Mouse (Mus musculus) CH12.LX (cell line): ENCODE data around the gene Mras. TPM values are rescaled to one million over a fixed set of nuclear protein-coding genes. Genes with fewer than 3 reads are reported as not detected.

ENCODE experiments used
- DNase-seq: peaks from one replicate; pipeline ENCODE4 v3.0.0-alpha.2; 2013; ENCODE audit errors: extremely low read depth
- H3K27ac ChIP-seq: 2 replicates; pipeline ENCODE4 v1.5.1; 2012; ENCODE audit warnings: low read depth, mild to moderate bottlenecking, control low read depth, moderate library complexity; ENCODE audit not compliant: insufficient read depth
- H3K27me3 ChIP-seq: replicated peaks from 2 replicates; pipeline ENCODE3; 2012; ENCODE audit warnings: inconsistent platforms
- H3K36me3 ChIP-seq, 2 experiments: replicated peaks in 1 of 2; 2 replicates each; pipeline versions ENCODE3 to v1.6.1; 2012; ENCODE audit warnings: inconsistent platforms in 1 of 2, low read length in 1 of 2, mild to moderate bottlenecking in 1 of 2, mixed read lengths in 1 of 2, moderate library complexity in 1 of 2; ENCODE audit not compliant: control insufficient read depth in 1 of 2, insufficient read depth in 1 of 2
- H3K4me1 ChIP-seq, 2 experiments: 2 replicates each; pipeline ENCODE4 v1.6.1; 2012; ENCODE audit warnings: inconsistent platforms in 1 of 2, moderate library complexity in 1 of 2; ENCODE audit not compliant: insufficient read depth in 2 of 2, control insufficient read depth in 1 of 2
- H3K4me2 ChIP-seq: 2 replicates; pipeline ENCODE4 v1.6.1; 2012; ENCODE audit warnings: low read depth, mild to moderate bottlenecking, control low read depth; ENCODE audit not compliant: poor library complexity, insufficient read depth, severe bottlenecking
- H3K4me3 ChIP-seq, 3 experiments: fragments of 150-350 bp in 1 of 3; sonication (generic) in 1 of 3; replicated peaks in 1 of 3; 2 replicates each; pipeline versions ENCODE3 to v1.5.1; 2011 to 2012; ENCODE audit warnings: low read depth in 2 of 3, low read length in 2 of 3, mild to moderate bottlenecking in 2 of 3, moderate library complexity in 2 of 3, control low read depth in 1 of 3, improper control_type of control experiment in 1 of 3, inconsistent platforms in 1 of 3, mixed read lengths in 1 of 3; ENCODE audit not compliant: poor library complexity in 1 of 3
- H3K79me2 ChIP-seq: replicated peaks from 2 replicates; pipeline ENCODE4 v1.6.1; 2012; ENCODE audit warnings: mild to moderate bottlenecking, moderate library complexity; ENCODE audit not compliant: control insufficient read depth, poor library complexity, insufficient read depth, severe bottlenecking; ENCODE audit errors: extremely low read depth
- H3K9ac ChIP-seq: 2 replicates; pipeline ENCODE4 v1.6.1; 2012; ENCODE audit warnings: low read depth, mild to moderate bottlenecking, control low read depth, moderate library complexity; ENCODE audit not compliant: insufficient read depth
- H3K9me3 ChIP-seq: replicated peaks from 2 replicates; pipeline ENCODE3; 2012; ENCODE audit warnings: low read length, inconsistent platforms, mixed read lengths
- CHD2 ChIP-seq: IDR thresholded peaks from 2 replicates; pipeline ENCODE4 v1.6.1; 2011; ENCODE audit warnings: low read length, improper control_type of control experiment
- CTCF ChIP-seq, 2 experiments: IDR thresholded peaks in 1 of 2; conservative IDR thresholded peaks in 1 of 2; 2 replicates each; pipeline ENCODE4 v1.5.1; 2011 to 2012; ENCODE audit warnings: low read depth in 2 of 2, low read length in 2 of 2, improper control_type of control experiment in 1 of 2, inconsistent platforms in 1 of 2, mild to moderate bottlenecking in 1 of 2, moderate library complexity in 1 of 2
- ELF1 ChIP-seq: IDR thresholded peaks from 2 replicates; pipeline ENCODE4 v1.6.1; 2014; ENCODE audit warnings: low read depth, mild to moderate bottlenecking, inconsistent platforms, low read length, improper control_type of control experiment
- HCFC1 ChIP-seq: IDR thresholded peaks from 2 replicates; pipeline ENCODE4 v1.6.1; 2012; ENCODE audit warnings: low read depth, mild to moderate bottlenecking, inconsistent platforms, low read length, improper control_type of control experiment
- JUN ChIP-seq: IDR thresholded peaks from 2 replicates; pipeline ENCODE4 v1.6.1; 2011; ENCODE audit warnings: low read depth, mild to moderate bottlenecking, low read length, improper control_type of control experiment, moderate library complexity; ENCODE audit not compliant: insufficient read depth
- KAT2A ChIP-seq: IDR thresholded peaks from 2 replicates; pipeline ENCODE4 v1.6.1; 2012; ENCODE audit warnings: low read length, improper control_type of control experiment, inconsistent platforms; ENCODE audit not compliant: insufficient replicate concordance
- MAX ChIP-seq: IDR thresholded peaks from 2 replicates; pipeline ENCODE4 v1.6.1; 2011; ENCODE audit warnings: low read length, improper control_type of control experiment
- MAZ ChIP-seq: IDR thresholded peaks from 2 replicates; pipeline ENCODE4 v1.6.1; 2012; ENCODE audit warnings: low read depth, mild to moderate bottlenecking, inconsistent platforms, low read length, improper control_type of control experiment, moderate library complexity
- MEF2A ChIP-seq: IDR thresholded peaks from 2 replicates; pipeline ENCODE4 v1.6.1; 2014; ENCODE audit warnings: low read depth, mild to moderate bottlenecking, inconsistent platforms, low read length, improper control_type of control experiment, borderline replicate concordance
- MXI1 ChIP-seq: IDR thresholded peaks from 2 replicates; pipeline ENCODE4 v1.6.1; 2011; ENCODE audit warnings: mild to moderate bottlenecking, low read depth, low read length, improper control_type of control experiment
- MYC ChIP-seq: IDR thresholded peaks from 2 replicates; pipeline ENCODE4 v1.6.1; 2011; ENCODE audit warnings: low read depth, mild to moderate bottlenecking, improper control_type of control experiment, low read length
- NRF1 ChIP-seq: IDR thresholded peaks from 2 replicates; pipeline ENCODE4 v1.6.1; 2014; ENCODE audit warnings: low read depth, mild to moderate bottlenecking, inconsistent platforms, low read length, improper control_type of control experiment, moderate library complexity
- PAX5 ChIP-seq: IDR thresholded peaks from 2 replicates; pipeline ENCODE4 v1.6.1; 2012; ENCODE audit warnings: low read length, inconsistent platforms, mixed read lengths
- POLR2A ChIP-seq: IDR thresholded peaks from 2 replicates; pipeline ENCODE4 v1.6.1; 2011; ENCODE audit warnings: low read depth, mild to moderate bottlenecking, improper control_type of control experiment, low read length
- POLR2AphosphoS2 ChIP-seq: IDR thresholded peaks from 2 replicates; pipeline ENCODE4 v1.6.1; 2011; ENCODE audit warnings: low read depth, low read length, improper control_type of control experiment
- RAD21 ChIP-seq: IDR thresholded peaks from 2 replicates; pipeline ENCODE4 v1.6.1; 2011; ENCODE audit warnings: low read depth, mild to moderate bottlenecking, low read length, improper control_type of control experiment, moderate library complexity
- RCOR1 ChIP-seq: conservative IDR thresholded peaks from 2 replicates; pipeline ENCODE4 v1.6.1; 2012; ENCODE audit warnings: low read depth, mild to moderate bottlenecking, inconsistent platforms, low read length, improper control_type of control experiment
- SIN3A ChIP-seq: IDR thresholded peaks from 2 replicates; pipeline ENCODE4 v1.6.1; 2012; ENCODE audit warnings: low read length, improper control_type of control experiment, inconsistent platforms
- SMC3 ChIP-seq: IDR thresholded peaks from 2 replicates; pipeline ENCODE4 v1.6.1; 2011; ENCODE audit warnings: low read depth, low read length, improper control_type of control experiment
- TBP ChIP-seq: conservative IDR thresholded peaks from 2 replicates; pipeline ENCODE4 v1.6.1; 2011; ENCODE audit warnings: low read depth, low read length, improper control_type of control experiment
- TCF12 ChIP-seq: IDR thresholded peaks from 2 replicates; pipeline ENCODE4 v1.6.1; 2014; ENCODE audit warnings: low read depth, mild to moderate bottlenecking, inconsistent platforms, low read length, improper control_type of control experiment
- USF1 ChIP-seq: IDR thresholded peaks from 2 replicates; pipeline ENCODE4 v1.6.1; 2014; ENCODE audit warnings: low read depth, mild to moderate bottlenecking, inconsistent platforms, low read length, improper control_type of control experiment
- ZC3H11A ChIP-seq: IDR thresholded peaks from 2 replicates; pipeline ENCODE4 v1.6.1; 2012; ENCODE audit warnings: low read depth, mild to moderate bottlenecking, inconsistent platforms, low read length, improper control_type of control experiment
- ZKSCAN1 ChIP-seq: IDR thresholded peaks from 2 replicates; pipeline ENCODE4 v1.6.1; 2012; ENCODE audit warnings: low read depth, inconsistent platforms, low read length, improper control_type of control experiment, borderline replicate concordance
- ZMIZ1 ChIP-seq: IDR thresholded peaks from 2 replicates; pipeline ENCODE4 v1.6.1; 2012; ENCODE audit warnings: low read depth, mild to moderate bottlenecking, inconsistent platforms, low read length, improper control_type of control experiment
- dilution Hi-C: fragments of 300-500 bp; cut with MboI; formaldehyde crosslinking; loops from 2 replicates; pipeline ENCODE4 v1.14.3; 2020; ENCODE audit warnings: low sequenced_read_pairs; ENCODE audit not compliant: extremely low pct_unique_long_range_greater_than_20kb, extremely low pct_ligation_motif_present
- in situ Hi-C: fragments of 300-500 bp; cut with MboI; formaldehyde crosslinking; loops from 3 replicates; pipeline ENCODE4 v1.14.3; 2019; ENCODE audit warnings: low sequenced_read_pairs, low pct_ligation_motif_present, low pct_unique_long_range_greater_than_20kb, mixed read lengths
- polyA plus RNA-seq: library from polyadenylated mRNA; unstranded; fragments of >175 nt; gene quantifications from 2 replicates; pipeline ENCODE4 v1.2.1, GENCODE M21; 2012; ENCODE audit warnings: low read depth; ENCODE audit not compliant: insufficient read length
- total RNA-seq, 2 experiments: library from RNA; depleted of rRNA; stranded (reverse); fragments of 300-350 nt in 1 of 2; fragments of >200 nt in 1 of 2; gene quantifications; 2 replicates each; pipeline ENCODE4 v1.2.3; 2012 to 2014

Mras gene
- total and polyA plus RNA-seq, 3 experiments, result 0.21 TPM; not detected in 2

- dilution Hi-C loops (no loop called here), in situ Hi-C loops (no loop called here)
- DNase-seq, result no peak
Measured at GRCm38 (mm10) chr9:99434892-99435618, 2.1 kb downstream of the Mras start.

GRCm38 (mm10) chr9:99432478-99432877, 4.7 kb downstream of the Mras start:
- H3K9me3 ChIP-seq, result no peaks in the 10 kb centered on the region
- H3K4me3 ChIP-seq, result no peak overlapping the region
- no peak overlapping the region for H3K27ac ChIP-seq
- H3K9ac ChIP-seq, result no peak overlapping the region
- H3K4me1 ChIP-seq, result no peaks in the 10 kb centered on the region
- no peak for DNase-seq
- dilution Hi-C loops (no loop called here), in situ Hi-C loops (no loop called here)
- no peaks in the 10 kb centered on the region for H3K36me3 ChIP-seq
- no peaks in the 10 kb centered on the region for H3K79me2 ChIP-seq
- H3K27me3 ChIP-seq, result peaks cover 27% of the 10 kb centered on the region
- no peak for TF ChIP-seq RCOR1
- TF ChIP-seq ZKSCAN1, result no peak
- TF ChIP-seq POLR2AphosphoS2, result no peak
- no peak for TF ChIP-seq PAX5
- TF ChIP-seq POLR2A, result no peak
- TF ChIP-seq ELF1, result no peak
- TF ChIP-seq MAZ, result no peak
- no peak for TF ChIP-seq SMC3
- TF ChIP-seq MEF2A, result no peak
- TF ChIP-seq SIN3A, result no peak
- TF ChIP-seq MYC, result no peak
- no peak for TF ChIP-seq TCF12
- no peak for TF ChIP-seq USF1
- TF ChIP-seq ZC3H11A, result no peak
- TF ChIP-seq NRF1, result no peak
- no peak for TF ChIP-seq JUN
- no peak for TF ChIP-seq MXI1
- no peak for TF ChIP-seq MAX
- H3K4me2 ChIP-seq, result no peak overlapping the region

More at GRCm38 (mm10) chr9:99434892-99435618, 2.1 kb downstream of the Mras start:
- Histone ChIP-seq H3K9me3 (no peaks in the 10 kb centered on the region), H3K27me3 (peaks cover 36% of the 10 kb centered on the region), H3K4me3 (no peak overlapping the region), H3K79me2 (no peaks in the 10 kb centered on the region), H3K27ac (no peak overlapping the region), H3K4me1 (0 out of 4 replicates have a peak, but pooled peaks cover 0 to 3% of the 10 kb centered on the region in 2 experiments), H3K9ac (no peak overlapping the region), H3K4me2 (no peak overlapping the region), H3K36me3 (no peaks in the 10 kb centered on the region)
- TF ChIP-seq RAD21 (no peak), POLR2A (no peak), KAT2A (no peak), MAX (no peak), HCFC1 (no peak), MYC (no peak), SIN3A (no peak), MXI1 (no peak), SMC3 (no peak), TBP (no peak), MAZ (no peak), CTCF (conservative IDR thresholded peaks at IDR 0.05 in 1 of 2, IDR thresholded peaks at IDR 0.05 in 1 of 2; ENCODE audit: low read depth in 2 of 2, low read length in 2 of 2) (no peak), ZMIZ1 (no peak), CHD2 (no peak), RCOR1 (no peak), JUN (no peak)
